Mouse (Mus musculus) stomach, embryonic 16.5 days (tissue): ENCODE results near the gene B3galt2. TPM values are rescaled to one million over a fixed set of nuclear protein-coding genes. Genes with fewer than 3 reads are reported as not detected.

ENCODE experiments used
- ATAC-seq: fragments of 200-750 bp; cut with Nextera tagmentation; 2 replicates; pipeline ENCODE4 v1.8.0; 2017; ENCODE audit warnings: moderate number of reproducible peaks, moderate TSS enrichment; ENCODE audit not compliant: insufficient read depth, low FRiP score
- H3K27ac ChIP-seq: fragments of 300-500 bp; sonication (generic); 2 replicates; pipeline ENCODE4 v1.5.1; 2014; ENCODE audit warnings: low read length
- H3K27me3 ChIP-seq: fragments of 300-500 bp; sonication (generic); 2 replicates; pipeline ENCODE4 v1.6.1; 2014; ENCODE audit warnings: low read length, control low read depth, mixed read lengths; ENCODE audit not compliant: control insufficient read depth, insufficient read depth
- H3K36me3 ChIP-seq: fragments of 300-500 bp; sonication (generic); 2 replicates; pipeline ENCODE4 v1.6.1; 2014; ENCODE audit warnings: low read length; ENCODE audit not compliant: control insufficient read depth, insufficient read depth
- H3K4me1 ChIP-seq: fragments of 300-500 bp; sonication (generic); 2 replicates; pipeline ENCODE4 v1.6.1; 2014; ENCODE audit warnings: low read length, control low read depth, mixed read lengths; ENCODE audit not compliant: control insufficient read depth, insufficient read depth
- H3K4me2 ChIP-seq: fragments of 300-500 bp; sonication (generic); 2 replicates; pipeline ENCODE4 v1.6.1; 2014; ENCODE audit warnings: low read depth, low read length, mixed read lengths
- H3K4me3 ChIP-seq: fragments of 300-500 bp; sonication (generic); replicated peaks from 2 replicates; pipeline ENCODE4 v1.5.1; 2014; ENCODE audit warnings: mild to moderate bottlenecking, low read length
- H3K9ac ChIP-seq: fragments of 300-500 bp; sonication (generic); 2 replicates; pipeline ENCODE4 v1.6.1; 2014; ENCODE audit warnings: low read length
- H3K9me3 ChIP-seq: fragments of 300-500 bp; sonication (generic); replicated peaks from 2 replicates; pipeline ENCODE4 v1.6.1; 2016; ENCODE audit warnings: low read length, control low read depth; ENCODE audit not compliant: control insufficient read depth
- WGBS: fragments of 180-500 bp; shearing (Covaris S2); extraction: QIAGEN DNeasy Blood & Tissue Kit; methylation state at CpG from one replicate; pipeline ENCODE4 v1.1.7; 2014; 5-methylcytosine and 5-hydroxymethylcytosine counted together
- polyA plus RNA-seq: library from polyadenylated mRNA; unstranded; fragments of >200 nt; fragmentation: Nextera tagmentation; extraction: Ambion mirVana; gene quantifications from 2 replicates; pipeline ENCODE4 v1.2.1, GENCODE M21; 2015

Gene B3galt2
- polyA plus RNA-seq, 1 experiment from 2014 or later: 0.49 TPM

GRCm38 (mm10) chr1:143681108-143681507 lies 40.6 kb downstream of the B3galt2 start:
- Histone ChIP-seq H3K27me3 (no peaks in the 10 kb centered on the region), H3K4me2 (no peak overlapping the region), H3K9me3 (no peaks in the 10 kb centered on the region), H3K4me1 (no peaks in the 10 kb centered on the region), H3K36me3 (peaks cover 9% of the 10 kb centered on the region), H3K4me3 (no peak overlapping the region), H3K9ac (no peak overlapping the region), H3K27ac (no peak overlapping the region)
- no peak for ATAC-seq
- WGBS: 97% methylated on average over 5 of the region's 5 CpGs

GRCm38 (mm10) chr1:143684849-143685248 lies 44.4 kb downstream of the B3galt2 start:
- no peak for ATAC-seq
- no peak overlapping the region for H3K4me3 ChIP-seq
- H3K4me2 ChIP-seq: no peak overlapping the region
- no peaks in the 10 kb centered on the region for H3K27me3 ChIP-seq
- no peak overlapping the region for H3K27ac ChIP-seq
- H3K4me1 ChIP-seq: no peaks in the 10 kb centered on the region
- H3K36me3 ChIP-seq: peaks cover 9% of the 10 kb centered on the region
- H3K9me3 ChIP-seq: no peaks in the 10 kb centered on the region
- WGBS: 87% methylated on average over 3 of the region's 3 CpGs
- H3K9ac ChIP-seq: no peak overlapping the region

- no peak for ATAC-seq
- no peaks in the 10 kb centered on the region for H3K9me3 ChIP-seq
- H3K4me3 ChIP-seq: peak overlapping the region; percentile 88
- H3K4me1 ChIP-seq: peaks cover 3% of the 10 kb centered on the region
- peak overlapping the region; percentile 90 for H3K27ac ChIP-seq
- under 1% methylated on average over 13 of the region's 13 CpGs for WGBS
- H3K27me3 ChIP-seq: no peaks in the 10 kb centered on the region
- H3K9ac ChIP-seq: peak overlapping the region; percentile 95
- H3K4me2 ChIP-seq: peak overlapping the region; percentile 76
- H3K36me3 ChIP-seq: peaks cover 7% of the 10 kb centered on the region
Observed at GRCm38 (mm10) chr1:143701736-143702135, 61.3 kb downstream of the B3galt2 start.

- WGBS: under 1% methylated on average over 41 of the region's 48 CpGs
- Histone ChIP-seq H3K4me2 (peak overlapping the region; percentile 76), H3K27ac (peak overlapping the region; percentile 90), H3K9ac (peak overlapping the region; percentile 95), H3K9me3 (no peaks in the 10 kb centered on the region), H3K36me3 (peaks cover 4% of the 10 kb centered on the region; the same call in 1 of the 2 replicates), H3K4me1 (peaks cover 3% of the 10 kb centered on the region), H3K4me3 (peak overlapping the region; percentile 88), H3K27me3 (no peaks in the 10 kb centered on the region)
- ATAC-seq: peak; percentile 70
Observed at GRCm38 (mm10) chr1:143702141-143702740, 61.8 kb downstream of the B3galt2 start.

GRCm38 (mm10) chr1:143702741-143703262 lies 62.3 kb downstream of the B3galt2 start, which contains the start of gene Cdc73:
Gene Cdc73, minus strand, starts transcription at chr1:143702893.
- H3K9me3 ChIP-seq: no peaks in the 10 kb centered on the region
- peak; percentile 99 for ATAC-seq
- peak within 1 kb of the TSS; percentile 88 for H3K4me3 ChIP-seq
- WGBS: under 1% methylated on average over 57 of the region's 74 CpGs
- peaks cover 4% of the 10 kb centered on the region; the same call in 1 of the 2 replicates for H3K36me3 ChIP-seq
- H3K27me3 ChIP-seq: no peaks in the 10 kb centered on the region
- H3K4me1 ChIP-seq: peaks cover 3% of the 10 kb centered on the region
- H3K9ac ChIP-seq: peak within 1 kb of the TSS; percentile 95
- H3K4me2 ChIP-seq: peak within 1 kb of the TSS; percentile 76
- peak within 1 kb of the TSS; percentile 90 for H3K27ac ChIP-seq

Other genes with a start within 250 kb of the B3galt2 start
- gene Cdc73, start 62.2 kb downstream of the B3galt2 start, polyA plus RNA-seq: 7.3 and 11.4 TPM in 2 replicates
- 85.2 and 97.9 TPM in 2 replicates for gene Glrx2, start 75.7 kb downstream of the B3galt2 start, polyA plus RNA-seq
- 16.2 and 17.5 TPM in 2 replicates for gene Trove2, start 136.4 kb downstream of the B3galt2 start, polyA plus RNA-seq
- 101 and 105 TPM in 2 replicates for gene Uchl5, start 136.6 kb downstream of the B3galt2 start, polyA plus RNA-seq